Mouse (Mus musculus) forebrain, embryonic 14.5 days (tissue): ENCODE measurements around the gene Snip1. TPM values are rescaled to one million over a fixed set of nuclear protein-coding genes. Genes with fewer than 3 reads are reported as not detected.
A peak's percentile ranks its signal among the peaks of the same experiment; 100 is the strongest.

Experiments
- ATAC-seq: fragments of 200-750 bp; cut with Nextera tagmentation; 2 replicates; pipeline ENCODE4 v1.8.0; 2017; ENCODE audit warnings: mild to moderate bottlenecking, moderate library complexity
- DNase-seq: peaks from one replicate; pipeline ENCODE4 v3.0.0-alpha.2; 2015; ENCODE audit warnings: low spot score
- H3K27ac ChIP-seq: fragments of 300-500 bp; sonication (generic); 2 replicates; pipeline ENCODE4 v1.5.1; 2014; ENCODE audit warnings: low read depth, mild to moderate bottlenecking, control low read depth, low read length, moderate library complexity
- H3K27me3 ChIP-seq: fragments of 300-500 bp; sonication (generic); replicated peaks from 2 replicates; pipeline ENCODE4 v1.6.1; 2014; ENCODE audit warnings: low read length, control low read depth, mixed read lengths; ENCODE audit not compliant: control insufficient read depth, insufficient read depth
- H3K36me3 ChIP-seq: fragments of 300-500 bp; sonication (generic); 2 replicates; pipeline ENCODE4 v1.6.1; 2014; ENCODE audit warnings: low read length, control low read depth; ENCODE audit not compliant: control insufficient read depth, insufficient read depth
- H3K4me1 ChIP-seq: fragments of 300-500 bp; sonication (generic); 2 replicates; pipeline ENCODE4 v1.6.1; 2014; ENCODE audit warnings: antibody characterized with exemption, low read length, control low read depth; ENCODE audit not compliant: control insufficient read depth, insufficient read depth
- H3K4me2 ChIP-seq: fragments of 300-500 bp; sonication (generic); 2 replicates; pipeline ENCODE4 v1.6.1; 2014; ENCODE audit warnings: mild to moderate bottlenecking, control low read depth, low read length
- H3K4me3 ChIP-seq: fragments of 300-500 bp; sonication (generic); 2 replicates; pipeline ENCODE4 v1.5.1; 2014; ENCODE audit warnings: low read depth, low read length, control low read depth
- H3K9ac ChIP-seq: fragments of 300-500 bp; sonication (generic); 2 replicates; pipeline ENCODE4 v1.6.1; 2014; ENCODE audit warnings: mild to moderate bottlenecking, low read length, control low read depth, moderate library complexity
- H3K9me3 ChIP-seq: fragments of 300-500 bp; sonication (generic); replicated peaks from 2 replicates; pipeline ENCODE4 v1.6.1; 2016; ENCODE audit warnings: low read length, control low read depth, mixed read lengths; ENCODE audit not compliant: control insufficient read depth
- WGBS: fragments of 180-500 bp; shearing (Covaris S2); extraction: QIAGEN DNeasy Blood & Tissue Kit; methylation state at CpG from one replicate; pipeline ENCODE4 v1.1.7; 2014; 5-methylcytosine and 5-hydroxymethylcytosine counted together
- polyA plus RNA-seq: library from polyadenylated mRNA; unstranded; fragments of >200 nt; fragmentation: Nextera tagmentation; extraction: Ambion mirVana; gene quantifications from 2 replicates; pipeline ENCODE4 v1.2.1, GENCODE M21; 2014

Gene Snip1
- 28.9 and 31.3 TPM in 2 replicates for polyA plus RNA-seq

- Histone ChIP-seq H3K4me1 (peaks cover 9% of the 10 kb centered on the region), H3K4me2 (peak within 1 kb of the TSS; percentile 92), H3K9ac (peak within 1 kb of the TSS; percentile 83), H3K4me3 (peak within 1 kb of the TSS; percentile 92), H3K9me3 (no peaks in the 10 kb centered on the region), H3K36me3 (peaks cover 32% of the 10 kb centered on the region), H3K27ac (no peak within 1 kb of the TSS), H3K27me3 (no peaks in the 10 kb centered on the region)
- DNase-seq (peak; percentile 96), ATAC-seq (peak; percentile 96)
- 1% methylated on average over 78 of the region's 78 CpGs for WGBS
Observed at GRCm38 (mm10) chr4:125066490-125067370, at the start of gene Snip1. Gene Snip1, plus strand, starts transcription at chr4:125066672.

- ATAC-seq (no peak), DNase-seq (no peak)
- Histone ChIP-seq H3K9ac (no peak overlapping the region), H3K27ac (no peak overlapping the region), H3K36me3 (no peaks in the 10 kb centered on the region), H3K4me3 (no peak overlapping the region), H3K4me2 (no peak overlapping the region), H3K4me1 (no peaks in the 10 kb centered on the region), H3K27me3 (no peaks in the 10 kb centered on the region), H3K9me3 (no peaks in the 10 kb centered on the region)
- WGBS: 78% methylated on average over 11 of the region's 11 CpGs
Observed at GRCm38 (mm10) chr4:125017431-125017830, 49.0 kb upstream of the Snip1 start.

DNA sequence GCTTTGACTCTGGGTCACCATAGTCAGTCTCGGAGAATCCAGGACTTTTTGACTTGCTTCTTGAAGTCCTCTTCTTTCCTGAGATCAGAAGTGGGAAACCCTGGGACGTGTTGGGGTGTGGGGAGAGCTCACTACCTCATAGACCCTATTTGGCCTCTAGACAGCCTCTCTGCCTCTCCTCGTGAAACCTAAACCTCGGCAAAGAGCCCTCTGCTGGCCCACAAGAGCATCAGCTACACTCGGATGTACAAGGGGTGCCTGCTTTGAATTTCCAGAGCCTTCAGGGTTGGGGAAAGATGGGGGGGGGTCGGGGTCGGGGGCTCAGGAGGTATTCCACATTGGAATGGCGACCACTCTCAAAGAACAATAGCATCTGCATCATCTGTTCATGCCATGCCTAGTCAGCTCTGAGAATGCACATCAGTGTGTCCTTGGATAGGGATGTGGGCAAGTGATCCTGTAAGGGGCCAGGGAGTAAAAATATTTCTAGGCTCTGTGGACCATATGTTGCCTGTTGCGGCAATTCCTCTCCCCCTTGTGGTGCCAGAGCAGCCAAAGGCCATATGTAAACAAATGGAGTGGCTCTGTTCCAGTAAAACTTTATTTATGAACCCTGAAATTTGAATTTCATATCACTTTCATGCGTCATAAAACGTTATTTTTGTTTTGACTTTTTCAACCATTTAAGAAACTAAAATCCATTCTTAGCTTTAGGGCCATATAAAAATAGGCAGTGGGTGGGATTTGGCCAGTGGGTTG, 45.5 kb upstream of the Snip1 start:
- Histone ChIP-seq H3K9me3 (no peaks in the 10 kb centered on the region), H3K4me2 (no peak overlapping the region), H3K9ac (no peak overlapping the region), H3K27ac (no peak overlapping the region), H3K27me3 (no peaks in the 10 kb centered on the region), H3K4me1 (no peaks in the 10 kb centered on the region), H3K4me3 (no peak overlapping the region), H3K36me3 (no peaks in the 10 kb centered on the region)
- DNase-seq (peak; percentile 46), ATAC-seq (no peak)
- 35% methylated on average over 11 of the region's 11 CpGs for WGBS

DNA sequence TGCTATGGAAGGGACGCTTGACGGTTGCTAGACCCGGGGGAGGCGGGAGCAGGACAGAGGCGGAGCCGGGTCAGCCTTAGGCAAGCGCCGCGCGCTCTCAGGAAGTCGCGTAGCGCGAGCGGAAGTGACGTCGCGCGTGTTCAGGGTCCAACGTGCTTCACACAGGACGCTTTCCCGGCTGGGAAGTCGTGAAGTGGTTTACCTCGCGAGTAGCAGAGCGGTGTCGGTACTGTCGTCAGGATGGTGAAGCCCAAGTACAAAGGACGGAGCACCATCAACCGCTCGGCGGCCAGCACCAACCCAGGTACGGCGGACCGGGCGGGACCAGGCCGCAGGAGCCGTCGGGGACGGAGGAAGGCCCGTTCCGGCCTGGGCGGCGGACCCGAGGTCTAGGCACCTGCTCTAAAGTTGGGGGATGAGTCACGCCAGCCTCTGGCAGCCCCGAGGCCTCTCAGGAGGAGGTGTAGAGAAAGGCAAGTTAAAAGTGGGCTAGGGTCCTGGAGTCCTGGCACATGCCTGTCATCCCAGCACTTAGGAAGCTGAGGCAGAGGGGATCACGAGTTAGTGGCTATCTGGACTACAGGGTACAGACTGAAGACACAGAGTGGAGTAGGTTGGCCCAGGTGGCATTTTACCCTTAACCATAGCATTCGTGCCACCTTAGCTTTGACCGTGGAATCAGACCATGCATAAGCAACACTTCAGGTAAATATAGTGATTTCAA, 36.4 kb upstream of the Snip1 start:
- no peaks in the 10 kb centered on the region for H3K9me3 ChIP-seq
- no peaks in the 10 kb centered on the region for H3K27me3 ChIP-seq
- peaks cover 3% of the 10 kb centered on the region for H3K36me3 ChIP-seq
- H3K9ac ChIP-seq: peak overlapping the region; percentile 88
- WGBS: under 1% methylated on average over 50 of the region's 50 CpGs
- H3K4me1 ChIP-seq: peaks cover 11% of the 10 kb centered on the region
- peak overlapping the region; percentile 94 for H3K4me3 ChIP-seq
- DNase-seq: peak; percentile 97
- peak overlapping the region; percentile 22; the same call in 1 of the 2 replicates for H3K27ac ChIP-seq
- H3K4me2 ChIP-seq: peak overlapping the region; percentile 97
- ATAC-seq: peak; percentile 98

DNA sequence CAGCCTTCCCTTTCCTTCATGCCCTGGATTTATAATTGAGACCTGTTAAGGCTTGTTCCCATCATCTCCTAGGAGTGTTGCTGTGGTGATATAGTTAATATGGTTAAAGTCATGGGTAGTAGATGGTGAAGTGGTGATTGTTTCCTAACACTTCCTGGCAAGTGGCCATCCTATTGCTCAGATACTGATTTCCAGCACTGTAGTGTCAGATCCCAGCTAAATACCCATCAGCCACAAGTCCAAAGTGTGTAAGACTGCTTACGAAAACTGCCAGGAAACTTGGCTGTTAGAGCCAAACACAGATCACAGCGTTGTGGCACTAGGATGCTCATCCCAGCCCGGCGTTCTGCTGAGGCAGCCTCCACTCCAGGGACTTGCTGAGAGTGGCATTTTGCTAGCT, 32.1 kb upstream of the Snip1 start:
- ATAC-seq: no peak
- H3K9ac ChIP-seq: no peak overlapping the region
- H3K27ac ChIP-seq: no peak overlapping the region

GRCm38 (mm10) chr4:125044454-125044853, 22.0 kb upstream of the Snip1 start:
- H3K4me1 ChIP-seq: no peaks in the 10 kb centered on the region
- 87% methylated on average over 7 of the region's 7 CpGs for WGBS
- no peak overlapping the region for H3K9ac ChIP-seq
- H3K4me2 ChIP-seq: no peak overlapping the region
- ATAC-seq: no peak
- no peak for DNase-seq
- H3K27me3 ChIP-seq: no peaks in the 10 kb centered on the region
- H3K36me3 ChIP-seq: peaks cover 98% of the 10 kb centered on the region
- no peak overlapping the region for H3K4me3 ChIP-seq
- no peaks in the 10 kb centered on the region for H3K9me3 ChIP-seq
- no peak overlapping the region for H3K27ac ChIP-seq

More for the DNA sequence above, 32.1 kb upstream of the Snip1 start:
- Histone ChIP-seq H3K9me3 (no peaks in the 10 kb centered on the region), H3K27me3 (no peaks in the 10 kb centered on the region), H3K36me3 (peaks cover 35% of the 10 kb centered on the region), H3K4me1 (peaks cover 11% of the 10 kb centered on the region), H3K4me3 (no peak overlapping the region), H3K4me2 (no peak overlapping the region)
- 94% methylated on average over 4 of the region's 4 CpGs for WGBS
- DNase-seq: no peak

GRCm38 (mm10) chr4:125055385-125055784, 11.1 kb upstream of the Snip1 start:
- DNase-seq (no peak), ATAC-seq (no peak)
- H3K4me2 ChIP-seq: no peak overlapping the region
- H3K9me3 ChIP-seq: no peaks in the 10 kb centered on the region
- H3K27me3 ChIP-seq: no peaks in the 10 kb centered on the region
- no peak overlapping the region for H3K9ac ChIP-seq
- no peaks in the 10 kb centered on the region for H3K4me1 ChIP-seq
- H3K27ac ChIP-seq: no peak overlapping the region
- WGBS: 93% methylated on average over 9 of the region's 9 CpGs
- H3K36me3 ChIP-seq: peaks cover 60% of the 10 kb centered on the region
- no peak overlapping the region for H3K4me3 ChIP-seq

GRCm38 (mm10) chr4:125056476-125056875, 10.0 kb upstream of the Snip1 start:
- DNase-seq: no peak
- Histone ChIP-seq H3K9me3 (no peaks in the 10 kb centered on the region), H3K27me3 (no peaks in the 10 kb centered on the region), H3K9ac (no peak overlapping the region), H3K4me2 (no peak overlapping the region), H3K27ac (no peak overlapping the region), H3K36me3 (peaks cover 49% of the 10 kb centered on the region), H3K4me3 (no peak overlapping the region), H3K4me1 (no peaks in the 10 kb centered on the region)
- WGBS: 86% methylated on average over 4 of the region's 4 CpGs
- no peak for ATAC-seq
